Mouse (Mus musculus): ENCODE measurements around the gene Psmd9.

The Psmd9 gene

GRCm38 (mm10) chr5:123137044-123137909 is 31.9 kb upstream of the Psmd9 start:
- peak; percentile 83 for DNase-seq (ENCODE audit: low spot score)

- no peak for DNase-seq (ENCODE audit: low spot score)
These were observed 31.3 kb upstream of the Psmd9 start for GRCm38 (mm10) chr5:123137910-123138229.

GRCm38 (mm10) chr5:123138230-123138911 is 30.8 kb upstream of the Psmd9 start:
- DNase-seq (ENCODE audit: low spot score): peak; percentile 94

- peak; percentile 82 for DNase-seq (ENCODE audit: low spot score)
These were observed 30.1 kb upstream of the Psmd9 start for GRCm38 (mm10) chr5:123138953-123139721.

- peak; percentile 69 for DNase-seq (ENCODE audit: low spot score)
These were observed 29.2 kb upstream of the Psmd9 start for GRCm38 (mm10) chr5:123139722-123140627.

GRCm38 (mm10) chr5:123140694-123141554 is 28.3 kb upstream of the Psmd9 start:
- peak; percentile 97 for DNase-seq (ENCODE audit: low spot score)

- peak; percentile 77 for DNase-seq (ENCODE audit: low spot score)
These were observed 27.6 kb upstream of the Psmd9 start for GRCm38 (mm10) chr5:123141555-123142160.

- DNase-seq (ENCODE audit: low spot score): peak; percentile 76
These were observed 26.8 kb upstream of the Psmd9 start, which contains the start of gene Setd1b for GRCm38 (mm10) chr5:123142161-123143157. Gene Setd1b (plus strand): TSS chr5:123142193.

- peak; percentile 76 for DNase-seq (ENCODE audit: low spot score)
These were observed 25.8 kb upstream of the Psmd9 start for GRCm38 (mm10) chr5:123143251-123143970.

- DNase-seq (ENCODE audit: low spot score): peak; percentile 41
These were observed 25.1 kb upstream of the Psmd9 start for GRCm38 (mm10) chr5:123143971-123144745.

GRCm38 (mm10) chr5:123144746-123145590 is 24.2 kb upstream of the Psmd9 start:
- DNase-seq (ENCODE audit: low spot score): no peak

- no peak for DNase-seq (ENCODE audit: low spot score)
These were observed 22.9 kb upstream of the Psmd9 start for GRCm38 (mm10) chr5:123146357-123146756.

- no peak for DNase-seq (ENCODE audit: low spot score)
These were observed 21.6 kb upstream of the Psmd9 start for GRCm38 (mm10) chr5:123147569-123147968.

- DNase-seq (ENCODE audit: low spot score): no peak
These were observed 21.0 kb upstream of the Psmd9 start for GRCm38 (mm10) chr5:123148073-123148722.

GRCm38 (mm10) chr5:123149451-123150400 is 19.5 kb upstream of the Psmd9 start:
- peak; percentile 88 for DNase-seq (ENCODE audit: low spot score)

All from embryo, embryonic 10.5 days (tissue).